Mouse (Mus musculus) neural tube, embryonic 14.5 days (tissue): ENCODE data around the gene Osbpl9. TPM values are rescaled to one million over a fixed set of nuclear protein-coding genes. Genes with fewer than 3 reads are reported as not detected.

Experiments
- ATAC-seq: fragments of 200-750 bp; cut with Nextera tagmentation; 2 replicates; pipeline ENCODE4 v1.8.0; 2017; ENCODE audit warnings: low read depth, mild to moderate bottlenecking, moderate TSS enrichment, moderate library complexity
- H3K27ac ChIP-seq: fragments of 300-500 bp; sonication (generic); 2 replicates; pipeline ENCODE4 v1.5.1; 2014; ENCODE audit warnings: low read depth, mild to moderate bottlenecking, control low read depth, low read length, moderate library complexity, mixed read lengths
- H3K27me3 ChIP-seq: fragments of 300-500 bp; sonication (generic); 2 replicates; pipeline ENCODE4 v1.6.1; 2014; ENCODE audit warnings: low read length; ENCODE audit not compliant: control insufficient read depth, insufficient read depth
- H3K36me3 ChIP-seq: fragments of 300-500 bp; sonication (generic); 2 replicates; pipeline ENCODE4 v1.6.1; 2014; ENCODE audit warnings: low read length, mixed read lengths; ENCODE audit not compliant: control insufficient read depth, insufficient read depth
- H3K4me1 ChIP-seq: fragments of 300-500 bp; sonication (generic); 2 replicates; pipeline ENCODE4 v1.6.1; 2014; ENCODE audit warnings: low read length; ENCODE audit not compliant: control insufficient read depth, insufficient read depth
- H3K4me2 ChIP-seq: fragments of 300-500 bp; sonication (generic); 2 replicates; pipeline ENCODE4 v1.6.1; 2014; ENCODE audit warnings: mild to moderate bottlenecking, low read depth, low read length, control low read depth
- H3K4me3 ChIP-seq: fragments of 300-500 bp; sonication (generic); 2 replicates; pipeline ENCODE4 v1.5.1; 2014; ENCODE audit warnings: low read depth, low read length, control low read depth, mixed read lengths
- H3K9ac ChIP-seq: fragments of 300-500 bp; sonication (generic); replicated peaks from 2 replicates; pipeline ENCODE4 v1.6.1; 2014; ENCODE audit warnings: low read depth, mild to moderate bottlenecking, control low read depth, low read length, mixed read lengths
- H3K9me3 ChIP-seq: fragments of 300-500 bp; sonication (generic); 2 replicates; pipeline ENCODE4 v1.6.1; 2016; ENCODE audit warnings: low read length; ENCODE audit not compliant: control insufficient read depth
- WGBS: fragments of 180-500 bp; shearing (Covaris S2); extraction: QIAGEN DNeasy Blood & Tissue Kit; methylation state at CpG from one replicate; pipeline ENCODE4 v1.1.7; 2014; 5-methylcytosine and 5-hydroxymethylcytosine counted together
- polyA plus RNA-seq: library from polyadenylated mRNA; unstranded; fragments of >200 nt; fragmentation: Nextera tagmentation; extraction: Ambion mirVana; gene quantifications from 2 replicates; pipeline ENCODE4 v1.2.1, GENCODE M21; 2014

Gene Osbpl9
- polyA plus RNA-seq, 1 experiment from 2014 or later, result 89.2 TPM

GRCm38 (mm10) chr4:109234806-109235350 is 32.8 kb upstream of the Osbpl9 start:
- peak overlapping the region; percentile 64 for H3K27ac ChIP-seq
- H3K9ac ChIP-seq, result no peak overlapping the region
- H3K4me3 ChIP-seq, result no peak overlapping the region
- no peaks in the 10 kb centered on the region for H3K36me3 ChIP-seq
- H3K27me3 ChIP-seq, result no peaks in the 10 kb centered on the region
- H3K4me1 ChIP-seq, result peaks cover 11% of the 10 kb centered on the region; the same call in 1 of the 2 replicates
- H3K9me3 ChIP-seq, result no peaks in the 10 kb centered on the region
- WGBS, result 56% methylated on average over 9 of the region's 9 CpGs
- no peak overlapping the region for H3K4me2 ChIP-seq
- ATAC-seq, result no peak

- no peaks in the 10 kb centered on the region for H3K27me3 ChIP-seq
- H3K36me3 ChIP-seq, result no peaks in the 10 kb centered on the region
- H3K9ac ChIP-seq, result no peak within 1 kb of the TSS
- H3K4me2 ChIP-seq, result no peak within 1 kb of the TSS
- peaks cover 11% of the 10 kb centered on the region; the same call in 1 of the 2 replicates for H3K4me1 ChIP-seq
- H3K27ac ChIP-seq, result peak within 1 kb of the TSS; percentile 64
- no peaks in the 10 kb centered on the region for H3K9me3 ChIP-seq
- H3K4me3 ChIP-seq, result no peak within 1 kb of the TSS
- no peak for ATAC-seq
- 86% methylated on average over 2 of the region's 2 CpGs for WGBS
Observed at GRCm38 (mm10) chr4:109234185-109234584, 32.1 kb upstream of the Osbpl9 start, which contains the start of gene Calr4. Calr4 (plus strand) TSS chr4:109234485.

- no peak overlapping the region for H3K9ac ChIP-seq
- H3K27ac ChIP-seq, result no peak overlapping the region
- no peak for ATAC-seq
- H3K4me1 ChIP-seq, result 0 out of 2 replicates have a peak, but pooled peaks cover 2% of the 10 kb centered on the region
- 47% methylated on average over 7 of the region's 7 CpGs for WGBS
- no peaks in the 10 kb centered on the region for H3K9me3 ChIP-seq
- no peak overlapping the region for H3K4me3 ChIP-seq
- no peak overlapping the region for H3K4me2 ChIP-seq
- H3K27me3 ChIP-seq, result no peaks in the 10 kb centered on the region
- no peaks in the 10 kb centered on the region for H3K36me3 ChIP-seq
Observed at GRCm38 (mm10) chr4:109229766-109230279, 27.8 kb upstream of the Osbpl9 start.

- no peak overlapping the region for H3K9ac ChIP-seq
- H3K4me2 ChIP-seq, result no peak overlapping the region
- peak overlapping the region; percentile 11 for H3K27ac ChIP-seq
- H3K4me3 ChIP-seq, result no peak overlapping the region
- no peaks in the 10 kb centered on the region for H3K27me3 ChIP-seq
- WGBS, result 69% methylated on average over 5 of the region's 5 CpGs
- no peak for ATAC-seq
- H3K9me3 ChIP-seq, result no peaks in the 10 kb centered on the region
- H3K4me1 ChIP-seq, result 0 out of 2 replicates have a peak, but pooled peaks cover 2% of the 10 kb centered on the region
- no peaks in the 10 kb centered on the region for H3K36me3 ChIP-seq
Observed at GRCm38 (mm10) chr4:109226071-109226470, 24.0 kb upstream of the Osbpl9 start.

GRCm38 (mm10) chr4:109225606-109226005 is 23.5 kb upstream of the Osbpl9 start:
- Histone ChIP-seq H3K4me2 (no peak overlapping the region), H3K9me3 (no peaks in the 10 kb centered on the region), H3K9ac (no peak overlapping the region), H3K27ac (peak overlapping the region; percentile 65; the same call in 1 of the 2 replicates), H3K4me3 (no peak overlapping the region), H3K27me3 (no peaks in the 10 kb centered on the region), H3K36me3 (no peaks in the 10 kb centered on the region), H3K4me1 (0 out of 2 replicates have a peak, but pooled peaks cover 2% of the 10 kb centered on the region)
- WGBS, result 55% methylated on average over 6 of the region's 6 CpGs
- peak; percentile 76 for ATAC-seq

- H3K4me3 ChIP-seq, result no peak overlapping the region
- H3K4me1 ChIP-seq, result 0 out of 2 replicates have a peak, but pooled peaks cover 2% of the 10 kb centered on the region
- no peak overlapping the region for H3K4me2 ChIP-seq
- no peak overlapping the region for H3K9ac ChIP-seq
- no peaks in the 10 kb centered on the region for H3K9me3 ChIP-seq
- H3K27me3 ChIP-seq, result no peaks in the 10 kb centered on the region
- H3K36me3 ChIP-seq, result no peaks in the 10 kb centered on the region
- peak; percentile 94 for ATAC-seq
- WGBS, result 30% methylated on average over 13 of the region's 13 CpGs
- H3K27ac ChIP-seq, result peak overlapping the region; percentile 65; the same call in 1 of the 2 replicates
Observed at GRCm38 (mm10) chr4:109224762-109225552, 22.9 kb upstream of the Osbpl9 start.

GRCm38 (mm10) chr4:109222001-109222400 is 19.9 kb upstream of the Osbpl9 start:
- Histone ChIP-seq H3K36me3 (no peaks in the 10 kb centered on the region), H3K4me2 (no peak overlapping the region), H3K27ac (no peak overlapping the region), H3K4me3 (no peak overlapping the region), H3K4me1 (0 out of 2 replicates have a peak, but pooled peaks cover 2% of the 10 kb centered on the region), H3K9ac (no peak overlapping the region), H3K9me3 (no peaks in the 10 kb centered on the region), H3K27me3 (no peaks in the 10 kb centered on the region)
- 78% methylated on average over 3 of the region's 3 CpGs for WGBS
- ATAC-seq, result no peak

- Histone ChIP-seq H3K9me3 (no peaks in the 10 kb centered on the region), H3K27me3 (no peaks in the 10 kb centered on the region), H3K36me3 (no peaks in the 10 kb centered on the region), H3K4me3 (no peak overlapping the region), H3K4me1 (0 out of 2 replicates have a peak, but pooled peaks cover 2% of the 10 kb centered on the region), H3K27ac (no peak overlapping the region), H3K4me2 (no peak overlapping the region), H3K9ac (no peak overlapping the region)
- ATAC-seq, result no peak
- WGBS, result 75% methylated on average over 14 of the region's 14 CpGs
Observed at GRCm38 (mm10) chr4:109220441-109220940, 18.4 kb upstream of the Osbpl9 start.

GRCm38 (mm10) chr4:109218008-109218407 is 15.9 kb upstream of the Osbpl9 start:
- ATAC-seq, result no peak
- 77% methylated on average over 7 of the region's 7 CpGs for WGBS

More at GRCm38 (mm10) chr4:109218008-109218407, 15.9 kb upstream of the Osbpl9 start:
- H3K9ac ChIP-seq, result no peak overlapping the region
- no peak overlapping the region for H3K4me3 ChIP-seq
- H3K4me2 ChIP-seq, result no peak overlapping the region
- no peaks in the 10 kb centered on the region for H3K9me3 ChIP-seq
- no peaks in the 10 kb centered on the region for H3K27me3 ChIP-seq
- no peaks in the 10 kb centered on the region for H3K4me1 ChIP-seq
- no peaks in the 10 kb centered on the region for H3K36me3 ChIP-seq
- no peak overlapping the region for H3K27ac ChIP-seq
